Mouse (Mus musculus): ENCODE data around the gene Ncln.

- TF ChIP-seq CTCF (IDR thresholded peaks at IDR 0.05; ENCODE audit: extremely low read depth, insufficient read length, insufficient replicate concordance, low read depth, low read length) (no peak), POLR2A (IDR thresholded peaks at IDR 0.05; ENCODE audit: low read depth, low read length) (peak; percentile 68; the same call in 1 of the 2 replicates)
Measured at GRCm38 (mm10) chr10:81542727-81543460, 46.7 kb upstream of the Ncln start.
